Mouse (Mus musculus) intestine, embryonic 15.5 days (tissue): ENCODE data around the gene Arfgap1. TPM values are rescaled to one million over a fixed set of nuclear protein-coding genes. Genes with fewer than 3 reads are reported as not detected.

ENCODE experiments used
- ATAC-seq: fragments of 200-750 bp; cut with Nextera tagmentation; 2 replicates; pipeline ENCODE4 v1.8.0; 2017; ENCODE audit warnings: moderate TSS enrichment, moderate library complexity
- H3K27ac ChIP-seq: fragments of 300-500 bp; sonication (generic); 2 replicates; pipeline ENCODE4 v1.5.1; 2015; ENCODE audit warnings: mild to moderate bottlenecking, inconsistent platforms
- H3K27me3 ChIP-seq: fragments of 300-500 bp; sonication (generic); replicated peaks from 2 replicates; pipeline ENCODE4 v1.6.1; 2015; ENCODE audit warnings: inconsistent platforms
- H3K36me3 ChIP-seq: fragments of 300-500 bp; sonication (generic); 2 replicates; pipeline ENCODE4 v1.6.1; 2015; ENCODE audit warnings: inconsistent platforms
- H3K4me1 ChIP-seq: fragments of 300-500 bp; sonication (generic); replicated peaks from 2 replicates; pipeline ENCODE4 v1.6.1; 2015; ENCODE audit warnings: inconsistent platforms
- H3K4me2 ChIP-seq: fragments of 300-500 bp; sonication (generic); replicated peaks from 2 replicates; pipeline ENCODE4 v1.6.1; 2015; ENCODE audit warnings: mild to moderate bottlenecking, inconsistent platforms
- H3K4me3 ChIP-seq: fragments of 300-500 bp; sonication (generic); replicated peaks from 2 replicates; pipeline ENCODE4 v1.5.1; 2015; ENCODE audit warnings: inconsistent platforms
- H3K9ac ChIP-seq: fragments of 300-500 bp; sonication (generic); 2 replicates; pipeline ENCODE4 v1.6.1; 2015; ENCODE audit warnings: inconsistent platforms
- H3K9me3 ChIP-seq: fragments of 300-500 bp; sonication (generic); 2 replicates; pipeline ENCODE4 v1.6.1; 2016; ENCODE audit warnings: inconsistent platforms
- WGBS: fragments of 180-500 bp; shearing (Covaris S2); methylation state at CpG from one replicate; pipeline ENCODE4 v1.1.7; 2015; 5-methylcytosine and 5-hydroxymethylcytosine counted together
- polyA plus RNA-seq: library from polyadenylated mRNA; unstranded; fragments of >200 nt; fragmentation: Nextera tagmentation; extraction: Ambion mirVana; gene quantifications from 2 replicates; pipeline ENCODE4 v1.2.1, GENCODE M21; 2015

The Arfgap1 gene
- 77.9 and 85.0 TPM in 2 replicates for polyA plus RNA-seq

DNA sequence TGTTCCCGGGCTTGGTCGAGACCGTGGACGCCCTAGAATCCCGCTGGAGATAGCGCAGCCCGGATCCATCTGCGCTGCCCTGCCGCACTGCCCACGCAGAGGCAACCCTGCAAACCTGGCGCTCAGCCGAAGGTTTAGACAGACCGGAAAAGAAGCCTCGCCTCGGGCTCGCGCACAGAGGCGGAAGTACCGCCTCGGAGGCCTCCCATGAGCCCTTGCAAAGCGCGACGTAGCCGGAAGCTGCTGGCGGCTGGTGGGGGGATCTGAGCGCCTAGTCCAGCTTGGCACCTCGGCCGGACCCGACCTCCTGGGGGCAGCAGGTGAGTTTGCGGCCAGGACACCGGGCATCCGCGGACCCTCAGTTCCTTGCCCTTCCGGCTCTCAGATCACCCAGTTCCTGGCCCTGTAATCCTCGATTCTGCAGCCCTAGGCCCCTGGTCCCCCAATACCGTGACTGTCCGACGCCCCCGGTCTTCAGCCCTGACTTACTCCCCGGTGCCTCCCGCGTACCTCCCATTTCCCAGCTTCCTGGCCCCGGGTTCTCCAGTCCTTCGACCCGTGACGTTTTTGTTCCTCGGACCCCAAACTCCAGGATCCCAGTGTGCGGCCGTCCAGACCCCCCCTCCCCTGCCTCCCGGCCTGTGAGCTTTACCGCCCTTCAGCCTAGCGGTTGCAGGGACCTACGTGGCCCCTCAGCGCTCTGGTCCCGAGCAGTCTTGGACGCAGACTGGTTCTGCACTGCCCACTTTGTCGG, at the start of gene Arfgap1:
Gene Arfgap1, plus strand, starts transcription at position 216 of the 754 bp plus-strand sequence.
- ATAC-seq, result peak; percentile 87
- H3K9ac ChIP-seq, result peak within 1 kb of the TSS; percentile 96
- peak within 1 kb of the TSS; percentile 86 for H3K4me3 ChIP-seq
- peak within 1 kb of the TSS; percentile 64 for H3K4me2 ChIP-seq
- WGBS, result under 1% methylated on average over 57 of the region's 57 CpGs
- H3K27ac ChIP-seq, result peak within 1 kb of the TSS; percentile 92
- peaks cover 20% of the 10 kb centered on the region for H3K4me1 ChIP-seq
- no peaks in the 10 kb centered on the region for H3K27me3 ChIP-seq
- no peaks in the 10 kb centered on the region for H3K9me3 ChIP-seq
- peaks cover 16% of the 10 kb centered on the region for H3K36me3 ChIP-seq

GRCm38 (mm10) chr2:180919913-180920809, 46.9 kb upstream of the Arfgap1 start:
- Histone ChIP-seq H3K9me3 (no peaks in the 10 kb centered on the region), H3K36me3 (no peaks in the 10 kb centered on the region), H3K27me3 (no peaks in the 10 kb centered on the region), H3K4me2 (peak overlapping the region; percentile 65), H3K4me3 (peak overlapping the region; percentile 100), H3K9ac (peak overlapping the region; percentile 99), H3K4me1 (peaks cover 5% of the 10 kb centered on the region; the same call in 1 of the 2 replicates), H3K27ac (peak overlapping the region; percentile 76)
- ATAC-seq, result peak; percentile 63; the same call in 1 of the 2 replicates
- WGBS, result under 1% methylated on average over 61 of the region's 61 CpGs

- Histone ChIP-seq H3K36me3 (no peaks in the 10 kb centered on the region), H3K4me1 (peaks cover 3% of the 10 kb centered on the region; the same call in 1 of the 2 replicates), H3K27me3 (no peaks in the 10 kb centered on the region), H3K9ac (peak within 1 kb of the TSS; percentile 99), H3K27ac (peak within 1 kb of the TSS; percentile 76), H3K4me3 (peak within 1 kb of the TSS; percentile 100), H3K4me2 (peak within 1 kb of the TSS; percentile 65), H3K9me3 (no peaks in the 10 kb centered on the region)
- peak; percentile 93 for ATAC-seq
- WGBS, result under 1% methylated on average over 39 of the region's 56 CpGs
Measured at GRCm38 (mm10) chr2:180920810-180921400, 46.1 kb upstream of the Arfgap1 start, which contains the start of gene Ythdf1. Gene Ythdf1, minus strand, starts transcription at chr2:180920949.

- no peak overlapping the region for H3K27ac ChIP-seq
- no peaks in the 10 kb centered on the region for H3K36me3 ChIP-seq
- no peak overlapping the region for H3K4me3 ChIP-seq
- H3K27me3 ChIP-seq, result no peaks in the 10 kb centered on the region
- H3K4me2 ChIP-seq, result no peak overlapping the region
- H3K9me3 ChIP-seq, result no peaks in the 10 kb centered on the region
- WGBS, result 84% methylated on average over 6 of the region's 6 CpGs
- ATAC-seq, result no peak
- H3K4me1 ChIP-seq, result peaks cover 3% of the 10 kb centered on the region; the same call in 1 of the 2 replicates
- H3K9ac ChIP-seq, result no peak overlapping the region
Measured at GRCm38 (mm10) chr2:180922739-180923138, 44.3 kb upstream of the Arfgap1 start.

GRCm38 (mm10) chr2:180925176-180925575, 41.8 kb upstream of the Arfgap1 start:
- no peak overlapping the region for H3K4me3 ChIP-seq
- no peak overlapping the region for H3K4me2 ChIP-seq
- H3K9me3 ChIP-seq, result no peaks in the 10 kb centered on the region
- ATAC-seq, result no peak
- WGBS, result 7% methylated on average over 4 of the region's 4 CpGs
- no peaks in the 10 kb centered on the region for H3K4me1 ChIP-seq
- H3K9ac ChIP-seq, result no peak overlapping the region
- no peaks in the 10 kb centered on the region for H3K27me3 ChIP-seq
- no peaks in the 10 kb centered on the region for H3K36me3 ChIP-seq
- no peak overlapping the region for H3K27ac ChIP-seq

- Histone ChIP-seq H3K36me3 (no peaks in the 10 kb centered on the region), H3K4me1 (no peaks in the 10 kb centered on the region), H3K27me3 (no peaks in the 10 kb centered on the region), H3K9ac (no peak within 1 kb of the TSS), H3K4me3 (no peak within 1 kb of the TSS), H3K27ac (no peak within 1 kb of the TSS), H3K9me3 (no peaks in the 10 kb centered on the region), H3K4me2 (no peak within 1 kb of the TSS)
- no peak for ATAC-seq
- WGBS, result 62% methylated on average over 4 of the region's 4 CpGs
Measured at GRCm38 (mm10) chr2:180928723-180929122, 38.3 kb upstream of the Arfgap1 start, which contains the start of gene Birc7. Gene Birc7, plus strand, starts transcription at chr2:180929023.

GRCm38 (mm10) chr2:180932418-180932817, 34.6 kb upstream of the Arfgap1 start:
- ATAC-seq, result 0 out of 2 replicates have a peak, but pooled peaks have one; percentile 41
- Histone ChIP-seq H3K27me3 (no peaks in the 10 kb centered on the region), H3K9me3 (no peaks in the 10 kb centered on the region), H3K9ac (no peak overlapping the region), H3K36me3 (no peaks in the 10 kb centered on the region), H3K4me3 (no peak overlapping the region), H3K27ac (no peak overlapping the region), H3K4me2 (no peak overlapping the region), H3K4me1 (no peaks in the 10 kb centered on the region)
- WGBS, result 63% methylated on average over 1 of the region's 1 CpGs

DNA sequence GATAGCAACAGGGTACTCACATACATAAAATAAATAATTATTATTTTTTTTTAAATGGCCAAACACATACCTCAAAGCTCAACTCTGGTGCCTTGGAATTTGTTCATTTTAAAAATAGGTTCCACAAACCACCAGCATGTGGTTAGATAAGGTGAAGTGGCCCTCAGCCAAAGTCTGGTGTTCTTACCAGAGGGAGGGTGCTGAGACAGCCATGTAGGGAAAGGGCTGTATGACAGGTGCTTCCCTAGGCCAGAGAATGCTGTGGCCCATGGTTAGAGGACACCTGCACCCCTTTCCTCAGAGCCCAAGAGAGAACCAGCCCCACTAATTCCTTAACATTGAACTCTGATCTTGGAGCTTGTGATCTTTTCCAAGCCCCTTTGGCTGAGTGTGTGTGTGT, 26.8 kb upstream of the Arfgap1 start:
- ATAC-seq, result no peak

GRCm38 (mm10) chr2:180941869-180942268, 25.2 kb upstream of the Arfgap1 start:
- no peak overlapping the region for H3K4me2 ChIP-seq
- no peak for ATAC-seq
- no peaks in the 10 kb centered on the region for H3K9me3 ChIP-seq
- H3K36me3 ChIP-seq, result no peaks in the 10 kb centered on the region
- no peaks in the 10 kb centered on the region for H3K4me1 ChIP-seq
- H3K27ac ChIP-seq, result no peak overlapping the region
- H3K9ac ChIP-seq, result no peak overlapping the region
- H3K4me3 ChIP-seq, result no peak overlapping the region
- no peaks in the 10 kb centered on the region for H3K27me3 ChIP-seq

More for the DNA sequence above, 26.8 kb upstream of the Arfgap1 start:
- Histone ChIP-seq H3K4me1 (no peaks in the 10 kb centered on the region), H3K27ac (no peak overlapping the region), H3K9ac (no peak overlapping the region), H3K36me3 (no peaks in the 10 kb centered on the region), H3K27me3 (no peaks in the 10 kb centered on the region), H3K4me2 (no peak overlapping the region), H3K9me3 (no peaks in the 10 kb centered on the region), H3K4me3 (no peak overlapping the region)

DNA sequence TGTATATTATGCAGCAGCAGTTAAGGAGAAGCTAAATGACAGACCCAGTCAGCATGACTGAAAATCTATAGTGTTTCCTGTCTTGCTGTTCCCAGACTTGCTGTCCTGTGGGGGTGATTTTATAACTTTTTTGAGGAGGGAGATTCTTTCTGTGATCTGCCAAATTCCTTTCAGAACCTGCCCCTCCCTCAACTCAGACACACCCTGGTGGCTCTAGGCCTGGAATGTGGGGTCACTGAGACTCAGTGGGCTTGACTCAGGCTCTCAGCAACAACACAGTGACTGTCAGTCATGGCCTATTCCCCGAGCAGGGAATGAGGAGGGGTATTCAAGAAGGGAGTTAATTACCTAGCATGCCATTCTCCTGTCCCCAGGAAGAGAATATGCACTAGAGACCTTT, 17.1 kb upstream of the Arfgap1 start:
- H3K9ac ChIP-seq, result no peak overlapping the region
- no peaks in the 10 kb centered on the region for H3K36me3 ChIP-seq
- peaks cover 12% of the 10 kb centered on the region for H3K4me1 ChIP-seq
- ATAC-seq, result no peak
- 26% methylated on average over 1 of the region's 1 CpGs for WGBS
- no peaks in the 10 kb centered on the region for H3K27me3 ChIP-seq
- H3K4me3 ChIP-seq, result no peak overlapping the region
- H3K27ac ChIP-seq, result no peak overlapping the region
- no peaks in the 10 kb centered on the region for H3K9me3 ChIP-seq
- H3K4me2 ChIP-seq, result no peak overlapping the region

GRCm38 (mm10) chr2:180952731-180953171, 14.3 kb upstream of the Arfgap1 start:
- WGBS, result 23% methylated on average over 9 of the region's 9 CpGs
- ATAC-seq, result 0 out of 2 replicates have a peak, but pooled peaks have one; percentile 29
- Histone ChIP-seq H3K4me3 (peak overlapping the region; percentile 59), H3K27ac (peak overlapping the region; percentile 49; the same call in 1 of the 2 replicates), H3K9me3 (no peaks in the 10 kb centered on the region), H3K27me3 (no peaks in the 10 kb centered on the region; the same call in 1 of the 2 replicates), H3K4me1 (peaks cover 16% of the 10 kb centered on the region), H3K36me3 (no peaks in the 10 kb centered on the region), H3K9ac (no peak overlapping the region), H3K4me2 (peak overlapping the region; percentile 91)
